Mouse (Mus musculus) forebrain, embryonic 11.5 days (tissue): ENCODE results near the gene Tnfaip3. TPM values are rescaled to one million over a fixed set of nuclear protein-coding genes. Genes with fewer than 3 reads are reported as not detected.

ENCODE experiments used
- ATAC-seq: fragments of 200-750 bp; cut with Nextera tagmentation; replicated peaks from 2 replicates; pipeline ENCODE4 v1.8.0; 2017; ENCODE audit warnings: moderate TSS enrichment; ENCODE audit not compliant: low FRiP score
- DNase-seq: peaks from one replicate; pipeline ENCODE4 v3.0.0-alpha.2; 2017; ENCODE audit warnings: low spot score
- H3K27ac ChIP-seq: fragments of 300-500 bp; sonication (generic); 2 replicates; pipeline ENCODE4 v1.5.1; 2014; ENCODE audit warnings: low read depth, low read length
- H3K27me3 ChIP-seq: fragments of 300-500 bp; sonication (generic); 2 replicates; pipeline ENCODE4 v1.6.1; 2014; ENCODE audit warnings: mild to moderate bottlenecking, low read length, mixed read lengths; ENCODE audit not compliant: control insufficient read depth, insufficient read depth
- H3K36me3 ChIP-seq: fragments of 300-500 bp; sonication (generic); 2 replicates; pipeline ENCODE4 v1.6.1; 2014; ENCODE audit warnings: mild to moderate bottlenecking, low read length, moderate library complexity, mixed read lengths; ENCODE audit not compliant: control insufficient read depth, insufficient read depth
- H3K4me1 ChIP-seq: fragments of 300-500 bp; sonication (generic); replicated peaks from 2 replicates; pipeline ENCODE4 v1.6.1; 2014; ENCODE audit warnings: low read length, mixed read lengths; ENCODE audit not compliant: control insufficient read depth, insufficient read depth
- H3K4me2 ChIP-seq: fragments of 300-500 bp; sonication (generic); 2 replicates; pipeline ENCODE4 v1.6.1; 2014; ENCODE audit warnings: low read depth, mild to moderate bottlenecking, low read length, moderate library complexity, mixed read lengths; ENCODE audit not compliant: severe bottlenecking
- H3K4me3 ChIP-seq: fragments of 300-500 bp; sonication (generic); 2 replicates; pipeline ENCODE4 v1.5.1; 2014; ENCODE audit warnings: low read depth, low read length
- H3K9ac ChIP-seq: fragments of 300-500 bp; sonication (generic); 2 replicates; pipeline ENCODE4 v1.6.1; 2014; ENCODE audit warnings: low read length
- H3K9me3 ChIP-seq: fragments of 300-500 bp; sonication (generic); 2 replicates; pipeline ENCODE4 v1.6.1; 2016; ENCODE audit warnings: low read length, mixed read lengths; ENCODE audit not compliant: control insufficient read depth
- WGBS: fragments of 180-500 bp; shearing (Covaris S2); extraction: QIAGEN DNeasy Blood & Tissue Kit; methylation state at CpG from one replicate; pipeline ENCODE4 v1.1.7; 2014; 5-methylcytosine and 5-hydroxymethylcytosine counted together
- polyA plus RNA-seq: library from polyadenylated mRNA; unstranded; fragments of >200 nt; fragmentation: Nextera tagmentation; extraction: Ambion mirVana; gene quantifications from 2 replicates; pipeline ENCODE4 v1.2.1, GENCODE M21; 2014

Gene Tnfaip3
- 1.2 and 1.5 TPM in 2 replicates for polyA plus RNA-seq

DNA sequence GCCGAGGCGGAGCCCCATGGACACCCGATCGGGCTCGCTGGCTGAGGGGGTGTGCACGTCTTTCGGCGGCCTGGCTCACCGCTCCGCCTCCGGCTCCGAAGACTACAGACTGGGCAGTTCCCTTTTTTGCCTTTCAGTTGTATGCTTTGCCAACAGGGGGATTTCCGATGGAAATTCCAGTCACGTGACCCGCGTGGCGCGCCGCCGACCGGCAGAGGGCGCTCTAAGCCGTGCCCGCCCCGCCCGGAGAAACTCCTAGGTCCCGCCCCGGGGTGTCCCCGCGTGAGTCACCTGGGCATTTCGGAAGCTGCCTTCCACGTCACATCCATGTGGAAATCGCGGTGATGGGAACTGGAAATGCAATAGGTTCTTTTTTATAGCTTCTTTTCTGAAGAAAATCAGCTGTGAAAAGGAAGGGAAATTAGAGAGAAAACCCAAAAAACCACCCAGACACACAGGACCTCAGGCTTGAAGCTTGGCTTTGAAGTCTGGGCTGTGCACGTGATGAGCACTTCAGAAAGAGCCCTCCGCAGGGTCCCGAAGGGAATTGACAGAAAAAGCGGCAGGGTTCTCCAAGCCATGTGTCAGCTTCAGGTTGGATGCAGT, at the start of gene Tnfaip3:
Tnfaip3 (minus strand) TSS at position 401 of the 606 bp plus-strand sequence.
- Histone ChIP-seq H3K27me3 (no peaks in the 10 kb centered on the region), H3K4me2 (peak within 1 kb of the TSS; percentile 92), H3K27ac (no peak within 1 kb of the TSS), H3K36me3 (no peaks in the 10 kb centered on the region), H3K4me1 (peaks cover 2% of the 10 kb centered on the region; the same call in 1 of the 2 replicates), H3K9ac (peak within 1 kb of the TSS; percentile 76), H3K4me3 (peak within 1 kb of the TSS; percentile 69), H3K9me3 (no peaks in the 10 kb centered on the region)
- peak; percentile 95 for ATAC-seq
- WGBS = under 1% methylated on average over 31 of the region's 38 CpGs
- DNase-seq = peak; percentile 98

DNA sequence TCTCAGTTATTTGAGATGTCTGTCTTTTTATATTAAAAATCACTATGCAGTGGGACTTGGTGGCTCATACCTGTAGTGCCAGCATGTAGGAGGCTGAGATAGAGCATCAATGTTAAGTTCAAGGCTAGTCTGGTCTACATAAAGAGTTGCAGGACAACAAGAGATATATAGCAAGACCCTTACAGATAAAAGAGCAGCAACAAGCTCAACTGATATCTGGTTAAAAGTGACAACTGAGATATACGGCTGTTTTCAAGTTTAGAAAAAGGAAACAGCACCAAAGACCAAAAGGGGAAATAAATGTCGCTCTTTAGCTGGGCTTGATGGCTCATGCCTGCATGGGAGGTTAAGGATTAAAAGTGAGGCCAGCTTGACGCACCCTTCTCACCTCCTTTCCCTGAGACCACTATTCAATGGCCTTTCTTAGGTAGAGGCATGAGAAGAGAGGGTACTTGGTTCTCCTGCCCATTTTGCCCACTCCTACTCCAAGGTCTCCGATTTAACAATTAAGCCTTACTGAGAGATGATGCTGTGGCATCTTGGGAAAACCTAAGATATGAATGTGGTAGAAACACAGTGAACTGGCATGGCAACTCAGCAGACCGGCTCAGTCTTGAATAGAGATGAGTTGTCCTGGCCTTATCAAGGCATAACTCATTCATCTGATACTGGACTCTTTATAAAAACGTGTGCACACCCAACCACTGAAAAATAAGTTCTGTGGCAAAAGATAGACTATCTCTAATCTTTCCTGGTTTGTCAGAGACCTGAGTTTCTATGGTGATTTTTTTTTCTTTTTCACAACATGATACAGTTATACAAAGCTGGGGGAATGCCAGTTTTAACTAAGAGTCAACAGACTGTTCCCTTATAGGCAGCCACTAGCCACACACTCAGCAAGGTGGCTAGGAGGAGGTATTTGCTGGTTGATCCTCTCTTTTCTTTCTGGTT, 49.5 kb upstream of the Tnfaip3 start:
- Histone ChIP-seq H3K4me2 (no peak overlapping the region), H3K4me1 (no peaks in the 10 kb centered on the region), H3K36me3 (no peaks in the 10 kb centered on the region), H3K9ac (no peak overlapping the region), H3K27ac (no peak overlapping the region), H3K27me3 (no peaks in the 10 kb centered on the region), H3K4me3 (no peak overlapping the region), H3K9me3 (no peaks in the 10 kb centered on the region)
- no peak for ATAC-seq
- 84% methylated on average over 6 of the region's 6 CpGs for WGBS
- DNase-seq = no peak

DNA sequence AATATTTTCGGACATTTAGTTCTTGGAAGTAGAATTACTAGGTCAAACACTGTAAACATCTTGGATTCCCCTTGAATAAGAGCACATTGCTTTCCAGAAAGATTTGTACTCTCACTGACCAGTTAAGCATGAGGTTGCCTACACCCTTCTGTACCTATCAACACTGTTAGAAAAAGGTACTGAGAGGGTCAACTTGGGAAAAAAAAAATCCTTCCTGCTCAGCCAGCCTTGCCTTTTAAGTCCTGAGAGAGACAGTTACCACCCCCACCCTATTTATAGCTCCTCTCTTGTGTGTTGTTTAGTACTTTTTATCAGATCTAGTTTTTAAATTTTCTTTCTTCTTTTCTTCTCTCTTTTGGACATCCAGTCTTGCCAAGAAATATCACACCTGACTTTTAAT, 48.2 kb upstream of the Tnfaip3 start:
- Histone ChIP-seq H3K36me3 (no peaks in the 10 kb centered on the region), H3K4me3 (no peak overlapping the region), H3K9me3 (no peaks in the 10 kb centered on the region), H3K4me1 (no peaks in the 10 kb centered on the region), H3K9ac (no peak overlapping the region), H3K27me3 (no peaks in the 10 kb centered on the region), H3K27ac (no peak overlapping the region), H3K4me2 (no peak overlapping the region)
- 77% methylated on average over 1 of the region's 1 CpGs for WGBS
- DNase-seq (no peak), ATAC-seq (no peak)

DNA sequence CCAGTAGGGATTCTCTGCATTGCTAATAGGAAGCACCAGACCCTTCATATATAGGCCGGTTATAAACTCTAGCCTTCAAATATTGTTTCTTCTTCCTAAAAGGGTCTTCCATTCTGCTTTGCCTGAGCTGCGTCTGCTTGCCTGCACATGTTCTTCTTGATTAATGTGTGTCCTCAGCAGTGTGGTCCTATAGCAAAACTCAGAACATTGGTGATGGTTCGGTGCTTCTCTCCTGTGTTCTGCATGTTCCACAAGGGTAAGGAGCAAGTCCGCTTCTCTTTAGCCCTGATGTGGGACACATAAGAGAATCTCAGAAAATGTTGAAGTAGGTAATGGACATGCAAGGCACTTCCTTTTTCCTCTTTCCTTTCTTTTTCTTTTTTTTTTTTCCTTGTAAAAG, 47.8 kb upstream of the Tnfaip3 start:
- H3K9ac ChIP-seq = no peak overlapping the region
- H3K4me2 ChIP-seq = no peak overlapping the region
- H3K27me3 ChIP-seq = no peaks in the 10 kb centered on the region
- no peaks in the 10 kb centered on the region for H3K36me3 ChIP-seq
- no peaks in the 10 kb centered on the region for H3K9me3 ChIP-seq
- DNase-seq = no peak
- 93% methylated on average over 4 of the region's 4 CpGs for WGBS
- H3K27ac ChIP-seq = no peak overlapping the region
- ATAC-seq = no peak
- no peaks in the 10 kb centered on the region for H3K4me1 ChIP-seq
- no peak overlapping the region for H3K4me3 ChIP-seq

DNA sequence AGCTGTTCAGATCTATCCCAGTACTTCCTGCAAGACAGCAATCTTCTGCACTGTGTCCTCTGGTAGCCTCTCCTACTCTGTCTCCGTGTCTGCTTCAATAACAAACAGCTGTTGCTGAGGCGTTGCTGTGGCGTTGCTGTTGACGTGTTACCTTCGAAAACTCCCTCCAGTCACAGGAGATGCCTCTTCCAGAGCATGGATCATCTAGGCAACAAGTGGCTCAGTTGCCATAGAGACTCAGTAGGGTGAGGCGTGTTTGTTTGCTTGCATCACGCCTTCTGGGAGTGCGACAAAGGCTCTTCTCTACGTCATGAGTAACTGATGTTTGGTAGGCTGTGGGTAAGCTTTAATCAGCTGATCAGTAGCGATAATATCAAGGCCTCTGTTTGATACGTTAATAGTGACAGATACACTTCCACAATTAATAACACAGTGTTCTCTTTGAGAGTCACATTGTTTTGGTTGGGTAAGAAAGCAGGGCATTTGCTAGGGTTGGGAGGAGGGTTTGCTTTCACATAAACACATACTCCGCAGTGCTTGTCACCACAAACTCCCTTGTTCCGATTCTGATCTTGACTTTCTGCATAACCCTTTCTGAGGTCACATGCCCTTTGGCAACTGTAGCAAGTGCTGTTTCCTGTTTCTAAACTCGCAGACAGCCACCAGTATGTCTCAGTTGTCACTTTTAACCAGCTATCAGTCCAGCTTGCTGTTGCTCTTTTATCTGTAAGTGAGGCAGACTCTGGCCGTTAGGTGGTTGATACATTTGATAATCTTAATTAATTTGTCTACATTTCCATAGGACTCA, 46.8 kb upstream of the Tnfaip3 start:
- ATAC-seq (no peak), DNase-seq (no peak)

DNA sequence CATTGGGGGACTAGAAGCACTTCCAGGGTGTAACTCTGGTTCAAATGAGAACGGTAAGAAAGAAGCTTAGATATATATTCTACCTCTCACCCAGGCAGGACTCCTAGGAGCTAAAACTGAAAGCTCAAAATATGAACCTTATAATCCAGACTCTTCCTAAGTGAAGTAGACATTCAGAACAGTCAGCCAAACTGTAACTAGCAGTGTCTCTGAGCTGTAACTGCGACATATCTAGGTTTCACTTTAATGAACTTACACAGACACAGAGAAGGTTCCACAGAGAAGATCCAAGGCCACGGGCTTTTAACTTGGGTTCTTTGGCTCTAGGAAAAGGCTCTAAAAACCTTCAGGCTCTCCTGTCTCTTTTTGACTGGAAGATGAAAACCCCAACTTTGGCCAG, 45.7 kb upstream of the Tnfaip3 start:
- 85% methylated on average over 3 of the region's 3 CpGs for WGBS
- no peak for DNase-seq
- H3K9ac ChIP-seq = no peak overlapping the region
- H3K4me3 ChIP-seq = no peak overlapping the region
- no peaks in the 10 kb centered on the region for H3K4me1 ChIP-seq
- no peaks in the 10 kb centered on the region for H3K36me3 ChIP-seq
- no peak overlapping the region for H3K27ac ChIP-seq
- no peak for ATAC-seq
- H3K27me3 ChIP-seq = no peaks in the 10 kb centered on the region
- H3K4me2 ChIP-seq = no peak overlapping the region
- H3K9me3 ChIP-seq = no peaks in the 10 kb centered on the region

More for the DNA sequence above, 46.8 kb upstream of the Tnfaip3 start:
- Histone ChIP-seq H3K27ac (no peak overlapping the region), H3K9me3 (no peaks in the 10 kb centered on the region), H3K36me3 (no peaks in the 10 kb centered on the region), H3K4me2 (no peak overlapping the region), H3K27me3 (no peaks in the 10 kb centered on the region), H3K4me1 (no peaks in the 10 kb centered on the region), H3K4me3 (no peak overlapping the region), H3K9ac (no peak overlapping the region)
- WGBS = 76% methylated on average over 15 of the region's 15 CpGs

DNA sequence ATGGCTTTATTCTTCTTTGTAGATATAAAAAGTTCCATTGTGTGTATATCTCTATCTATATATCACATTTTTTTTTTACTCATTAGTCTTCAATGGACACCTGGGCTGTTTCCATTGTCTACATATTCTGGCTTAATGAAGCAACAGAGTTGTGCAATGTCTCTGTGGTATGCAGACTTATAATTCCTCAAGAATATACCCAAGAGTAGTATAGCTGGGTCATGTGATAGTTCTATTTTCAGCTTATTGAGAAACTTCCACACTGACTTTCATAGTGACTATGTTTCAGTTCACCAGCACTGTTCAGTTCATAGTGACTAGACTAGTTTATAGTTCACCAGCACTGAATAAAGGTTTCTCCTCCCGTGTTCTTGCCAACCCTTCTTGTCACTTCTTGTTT, 38.1 kb upstream of the Tnfaip3 start:
- no peaks in the 10 kb centered on the region for H3K9me3 ChIP-seq
- no peaks in the 10 kb centered on the region for H3K27me3 ChIP-seq
- no peak overlapping the region for H3K4me3 ChIP-seq
- ATAC-seq (no peak), DNase-seq (no peak)
- no peak overlapping the region for H3K4me2 ChIP-seq
- H3K27ac ChIP-seq = no peak overlapping the region
- H3K36me3 ChIP-seq = no peaks in the 10 kb centered on the region
- H3K4me1 ChIP-seq = no peaks in the 10 kb centered on the region
- H3K9ac ChIP-seq = no peak overlapping the region
- 77% methylated on average over 1 of the region's 1 CpGs for WGBS

DNA sequence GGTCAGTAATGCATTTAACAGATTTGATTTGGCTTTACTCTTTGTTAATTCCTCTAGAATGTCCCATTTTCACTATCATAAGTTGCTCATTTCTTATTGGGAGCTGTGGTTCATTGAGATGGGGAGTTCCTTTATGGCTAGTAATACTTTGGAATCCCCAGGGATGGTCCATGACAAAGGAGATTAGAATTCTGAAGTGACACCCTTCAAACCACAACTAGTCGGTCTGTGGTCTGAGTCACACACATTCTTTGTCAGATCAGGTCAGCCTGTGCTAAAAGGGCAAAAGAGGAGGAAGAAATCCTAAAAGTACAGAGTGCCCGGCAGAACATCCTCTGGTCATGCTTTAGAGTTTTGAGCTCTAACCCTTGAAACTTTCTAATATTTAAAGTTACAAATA, 30.5 kb upstream of the Tnfaip3 start:
- Histone ChIP-seq H3K36me3 (no peaks in the 10 kb centered on the region), H3K27me3 (no peaks in the 10 kb centered on the region), H3K9me3 (no peaks in the 10 kb centered on the region), H3K4me2 (no peak overlapping the region), H3K4me3 (no peak overlapping the region), H3K4me1 (no peaks in the 10 kb centered on the region), H3K27ac (no peak overlapping the region), H3K9ac (no peak overlapping the region)
- ATAC-seq = no peak
- WGBS = 53% methylated on average over 2 of the region's 2 CpGs
- no peak for DNase-seq
